Mouse (Mus musculus): ENCODE data around the gene Rnf31.

Gene Rnf31

GRCm38 (mm10) chr14:55591331-55591891 is at the start of gene Rnf31:
Gene Rnf31 (plus strand): TSS chr14:55591708.
- peak; percentile 14; the same call in 1 of the 2 replicates for TF ChIP-seq GATA4 (IDR thresholded peaks at IDR 0.05; ENCODE audit: insufficient replicate concordance, low read length)

- no peak for TF ChIP-seq GATA4 (IDR thresholded peaks at IDR 0.05; ENCODE audit: insufficient replicate concordance, low read length)
Measured at GRCm38 (mm10) chr14:55542268-55542667, 49.2 kb upstream of the Rnf31 start.

- no peak for TF ChIP-seq GATA4 (IDR thresholded peaks at IDR 0.05; ENCODE audit: insufficient replicate concordance, low read length)
Measured at GRCm38 (mm10) chr14:55544334-55544733, 47.2 kb upstream of the Rnf31 start.

- TF ChIP-seq GATA4 (IDR thresholded peaks at IDR 0.05; ENCODE audit: insufficient replicate concordance, low read length), result no peak
Measured at GRCm38 (mm10) chr14:55550191-55550590, 41.3 kb upstream of the Rnf31 start.

- TF ChIP-seq GATA4 (IDR thresholded peaks at IDR 0.05; ENCODE audit: insufficient replicate concordance, low read length), result no peak
Measured at GRCm38 (mm10) chr14:55551347-55551746, 40.2 kb upstream of the Rnf31 start.

- TF ChIP-seq GATA4 (IDR thresholded peaks at IDR 0.05; ENCODE audit: insufficient replicate concordance, low read length), result no peak
Measured at GRCm38 (mm10) chr14:55551794-55552193, 39.7 kb upstream of the Rnf31 start.

GRCm38 (mm10) chr14:55554635-55555034 is 36.9 kb upstream of the Rnf31 start:
- TF ChIP-seq GATA4 (IDR thresholded peaks at IDR 0.05; ENCODE audit: insufficient replicate concordance, low read length), result no peak

- TF ChIP-seq GATA4 (IDR thresholded peaks at IDR 0.05; ENCODE audit: insufficient replicate concordance, low read length), result no peak
Measured at GRCm38 (mm10) chr14:55555788-55556187, 35.7 kb upstream of the Rnf31 start.

GRCm38 (mm10) chr14:55557003-55557402 is 34.5 kb upstream of the Rnf31 start:
- no peak for TF ChIP-seq GATA4 (IDR thresholded peaks at IDR 0.05; ENCODE audit: insufficient replicate concordance, low read length)

GRCm38 (mm10) chr14:55557587-55557986 is 33.9 kb upstream of the Rnf31 start:
- TF ChIP-seq GATA4 (IDR thresholded peaks at IDR 0.05; ENCODE audit: insufficient replicate concordance, low read length), result no peak

GRCm38 (mm10) chr14:55558740-55559448 is 32.6 kb upstream of the Rnf31 start:
- no peak for TF ChIP-seq GATA4 (IDR thresholded peaks at IDR 0.05; ENCODE audit: insufficient replicate concordance, low read length)

- no peak for TF ChIP-seq GATA4 (IDR thresholded peaks at IDR 0.05; ENCODE audit: insufficient replicate concordance, low read length)
Measured at GRCm38 (mm10) chr14:55559799-55560201, 31.7 kb upstream of the Rnf31 start, which contains the start of gene Dcaf11. Gene Dcaf11 (plus strand): TSS chr14:55560006.

GRCm38 (mm10) chr14:55560202-55561073 is 31.1 kb upstream of the Rnf31 start, which contains the start of gene A730061H03Rik:
Gene A730061H03Rik (minus strand): TSS chr14:55560406.
- TF ChIP-seq GATA4 (IDR thresholded peaks at IDR 0.05; ENCODE audit: insufficient replicate concordance, low read length), result peak; percentile 91

GRCm38 (mm10) chr14:55561860-55562259 is 29.6 kb upstream of the Rnf31 start:
- TF ChIP-seq GATA4 (IDR thresholded peaks at IDR 0.05; ENCODE audit: insufficient replicate concordance, low read length), result no peak

- TF ChIP-seq GATA4 (IDR thresholded peaks at IDR 0.05; ENCODE audit: insufficient replicate concordance, low read length), result no peak
Measured at GRCm38 (mm10) chr14:55563249-55563648, 28.3 kb upstream of the Rnf31 start.

- no peak for TF ChIP-seq GATA4 (IDR thresholded peaks at IDR 0.05; ENCODE audit: insufficient replicate concordance, low read length)
Measured at GRCm38 (mm10) chr14:55565748-55566147, 25.8 kb upstream of the Rnf31 start.

Data from liver, adult (tissue).